Mouse (Mus musculus): Measurements from ENCODE around the gene Zcchc7.

DNA sequence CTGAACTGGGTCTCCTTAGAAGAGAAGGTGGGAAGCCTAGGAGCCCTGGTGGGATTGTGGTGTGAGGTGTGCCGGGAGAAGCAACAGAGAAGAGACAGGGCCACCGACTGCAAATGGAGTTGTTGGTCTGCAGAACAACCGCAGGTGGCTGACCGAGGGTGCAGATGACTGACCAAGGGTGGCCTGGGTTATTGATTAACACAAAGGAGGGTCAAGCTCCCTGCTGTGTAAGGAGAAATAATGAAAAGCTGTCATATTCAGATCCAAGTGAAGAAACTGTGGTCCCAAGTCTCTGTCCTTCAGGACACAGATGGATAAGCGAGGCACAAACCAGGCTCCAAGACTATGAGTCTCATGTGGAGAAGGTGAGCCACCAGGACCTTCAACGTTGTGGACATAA, 187.8 kb downstream of the Zcchc7 start:
- TF ChIP-seq CTCF (IDR thresholded peaks at IDR 0.05; ENCODE audit: control insufficient read depth, insufficient read depth, low read length) (no peak), POLR2A (IDR thresholded peaks at IDR 0.05; ENCODE audit: borderline replicate concordance, control insufficient read depth, low read depth, low read length) (no peak)

Measured in bone marrow, adult 2 months (tissue).